Mouse (Mus musculus): ENCODE results near the gene Atp5k. TPM values are rescaled to one million over a fixed set of nuclear protein-coding genes. Genes with fewer than 3 reads are reported as not detected.

Atp5k gene
- polyA plus RNA-seq, 1 experiment from 2014 or later = 446 TPM

DNA sequence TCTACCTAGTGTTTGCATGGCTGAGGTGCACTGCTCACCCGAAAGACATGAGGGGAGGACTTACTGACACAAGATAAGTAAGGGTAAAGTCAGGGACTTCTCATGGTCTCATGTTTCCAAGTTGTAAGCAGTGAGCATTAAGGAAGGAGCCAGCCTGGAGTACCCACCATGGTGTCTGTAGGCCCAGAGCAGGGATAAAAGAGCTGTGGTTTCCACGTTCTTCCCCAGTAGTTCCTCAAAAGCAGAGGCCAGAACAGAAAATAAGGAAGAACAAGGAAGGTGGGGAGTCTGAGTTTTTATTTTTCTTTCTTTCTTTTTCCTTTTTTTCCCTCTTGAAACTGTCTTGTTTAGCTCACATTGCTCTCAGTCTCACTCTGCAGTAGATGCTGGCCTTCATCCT is 19.5 kb downstream of the Atp5k start:
- WGBS = 75% methylated on average over 2 of the region's 2 CpGs
- H3K27ac ChIP-seq = no peak overlapping the region
- H3K36me3 ChIP-seq = no peaks in the 10 kb centered on the region
- ATAC-seq (replicated peaks; ENCODE audit: low FRiP score) = no peak
- no peaks in the 10 kb centered on the region for H3K27me3 ChIP-seq
- no peak overlapping the region for H3K4me3 ChIP-seq (replicated peaks)
- H3K9ac ChIP-seq = no peak overlapping the region
- H3K9me3 ChIP-seq (replicated peaks) = no peaks in the 10 kb centered on the region
- no peak overlapping the region for H3K4me2 ChIP-seq
- H3K4me1 ChIP-seq = no peaks in the 10 kb centered on the region

DNA sequence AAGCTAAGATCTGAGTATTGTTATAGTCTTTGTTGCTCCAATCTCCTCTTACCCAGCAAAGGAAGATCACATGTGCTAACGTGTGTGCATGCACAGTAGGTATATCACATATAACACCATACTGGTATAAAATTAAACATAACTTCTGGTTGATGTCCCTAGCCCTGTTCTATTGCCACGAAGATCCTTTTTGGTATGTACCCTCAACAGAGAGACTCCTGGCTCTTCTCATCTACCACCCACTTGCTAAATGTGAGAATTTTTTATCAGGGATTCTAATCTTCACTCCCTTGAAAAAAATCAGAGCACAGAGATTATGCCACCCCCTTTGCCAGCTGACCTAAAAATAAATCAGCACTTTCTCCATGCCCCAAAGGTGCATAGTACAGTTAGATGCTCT is 27.3 kb downstream of the Atp5k start:
- no peaks in the 10 kb centered on the region for H3K9me3 ChIP-seq (replicated peaks)
- no peak overlapping the region for H3K4me2 ChIP-seq
- H3K27ac ChIP-seq = no peak overlapping the region
- no peaks in the 10 kb centered on the region for H3K36me3 ChIP-seq
- H3K27me3 ChIP-seq = no peaks in the 10 kb centered on the region
- WGBS = 77% methylated on average over 2 of the region's 2 CpGs
- ATAC-seq (replicated peaks; ENCODE audit: low FRiP score) = no peak
- H3K9ac ChIP-seq = no peak overlapping the region
- no peaks in the 10 kb centered on the region for H3K4me1 ChIP-seq
- no peak overlapping the region for H3K4me3 ChIP-seq (replicated peaks)

DNA sequence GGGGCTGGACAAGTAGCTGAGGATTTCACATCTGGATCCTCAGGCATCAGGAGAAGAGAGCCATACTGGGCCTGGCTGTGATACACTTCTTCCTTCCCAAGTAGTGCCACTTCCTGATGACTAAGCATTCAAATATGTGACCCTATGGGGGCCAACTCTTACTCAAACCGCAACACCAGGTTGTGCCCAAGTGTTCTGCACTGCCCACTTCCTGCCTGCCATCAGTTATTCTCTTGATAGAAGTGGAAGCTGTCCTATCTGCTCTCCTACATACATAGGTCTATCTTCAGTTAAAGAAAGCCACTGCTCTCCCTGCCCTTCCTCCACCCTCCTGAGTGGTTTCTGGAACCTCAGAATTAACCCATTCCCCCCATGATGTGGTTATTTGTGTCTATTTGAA is 28.8 kb downstream of the Atp5k start:
- H3K4me2 ChIP-seq = no peak overlapping the region
- 61% methylated on average over 1 of the region's 1 CpGs for WGBS
- H3K4me3 ChIP-seq (replicated peaks) = no peak overlapping the region
- H3K27ac ChIP-seq = no peak overlapping the region
- H3K9me3 ChIP-seq (replicated peaks) = no peaks in the 10 kb centered on the region
- no peaks in the 10 kb centered on the region for H3K27me3 ChIP-seq
- H3K4me1 ChIP-seq = no peaks in the 10 kb centered on the region
- H3K36me3 ChIP-seq = no peaks in the 10 kb centered on the region
- no peak overlapping the region for H3K9ac ChIP-seq
- no peak for ATAC-seq (replicated peaks; ENCODE audit: low FRiP score)

- H3K27ac ChIP-seq = no peak overlapping the region
- no peak overlapping the region for H3K4me3 ChIP-seq (replicated peaks)
- no peak for ATAC-seq (replicated peaks; ENCODE audit: low FRiP score)
- H3K4me2 ChIP-seq = no peak overlapping the region
- H3K9me3 ChIP-seq (replicated peaks) = no peaks in the 10 kb centered on the region
- H3K36me3 ChIP-seq = no peaks in the 10 kb centered on the region
- 76% methylated on average over 4 of the region's 4 CpGs for WGBS
- H3K4me1 ChIP-seq = no peaks in the 10 kb centered on the region
- H3K9ac ChIP-seq = no peak overlapping the region
- H3K27me3 ChIP-seq = no peaks in the 10 kb centered on the region
Observed at GRCm38 (mm10) chr5:108403453-108403852, 30.8 kb downstream of the Atp5k start.

- H3K9me3 ChIP-seq (replicated peaks) = no peaks in the 10 kb centered on the region
- no peaks in the 10 kb centered on the region; the same call in 1 of the 2 replicates for H3K27me3 ChIP-seq
- ATAC-seq (replicated peaks; ENCODE audit: low FRiP score) = no peak
- no peaks in the 10 kb centered on the region for H3K4me1 ChIP-seq
- WGBS = 70% methylated on average over 3 of the region's 3 CpGs
- H3K27ac ChIP-seq = no peak overlapping the region
- H3K36me3 ChIP-seq = no peaks in the 10 kb centered on the region
- no peak overlapping the region for H3K9ac ChIP-seq
- no peak overlapping the region for H3K4me3 ChIP-seq (replicated peaks)
- no peak overlapping the region for H3K4me2 ChIP-seq
Observed at GRCm38 (mm10) chr5:108389744-108390143, 44.5 kb downstream of the Atp5k start.

GRCm38 (mm10) chr5:108388201-108388600 is 46.0 kb downstream of the Atp5k start, which contains the start of gene Pde6b:
Gene Pde6b (plus strand): TSS chr5:108388391.
- ATAC-seq (replicated peaks; ENCODE audit: low FRiP score) = no peak
- H3K27ac ChIP-seq = no peak within 1 kb of the TSS
- no peaks in the 10 kb centered on the region for H3K4me1 ChIP-seq
- no peaks in the 10 kb centered on the region for H3K9me3 ChIP-seq (replicated peaks)
- H3K4me3 ChIP-seq (replicated peaks) = no peak within 1 kb of the TSS
- H3K27me3 ChIP-seq = no peaks in the 10 kb centered on the region; the same call in 1 of the 2 replicates
- H3K36me3 ChIP-seq = no peaks in the 10 kb centered on the region
- WGBS = 79% methylated on average over 7 of the region's 7 CpGs
- H3K4me2 ChIP-seq = no peak within 1 kb of the TSS
- no peak within 1 kb of the TSS for H3K9ac ChIP-seq

DNA sequence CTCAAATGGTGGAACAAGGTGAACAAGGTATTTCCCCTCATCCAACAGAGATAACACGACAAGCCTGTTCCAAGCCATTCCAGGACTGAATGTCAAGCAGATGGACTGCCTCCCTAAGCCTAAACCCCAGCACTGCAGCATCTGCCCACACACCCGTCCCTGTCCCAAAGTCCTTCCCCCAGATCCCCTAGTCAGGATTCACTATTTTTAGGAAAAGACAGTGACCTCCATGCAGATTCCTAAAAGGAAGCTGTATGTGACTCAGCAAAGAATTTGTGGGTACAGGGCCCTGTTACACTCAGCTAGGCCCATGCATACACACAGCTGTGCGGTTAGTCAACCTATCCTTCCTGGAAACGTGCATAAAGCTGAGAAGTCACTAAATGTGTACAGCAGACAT is 47.8 kb downstream of the Atp5k start:
- H3K4me2 ChIP-seq = no peak overlapping the region
- no peak for ATAC-seq (replicated peaks; ENCODE audit: low FRiP score)
- no peaks in the 10 kb centered on the region for H3K9me3 ChIP-seq (replicated peaks)
- H3K27me3 ChIP-seq = no peaks in the 10 kb centered on the region; the same call in 1 of the 2 replicates
- no peak overlapping the region for H3K9ac ChIP-seq
- H3K27ac ChIP-seq = no peak overlapping the region
- H3K4me1 ChIP-seq = no peaks in the 10 kb centered on the region
- no peak overlapping the region for H3K4me3 ChIP-seq (replicated peaks)
- 68% methylated on average over 4 of the region's 4 CpGs for WGBS
- H3K36me3 ChIP-seq = no peaks in the 10 kb centered on the region

GRCm38 (mm10) chr5:108385632-108386031 is 48.6 kb downstream of the Atp5k start:
- 88% methylated on average over 2 of the region's 2 CpGs for WGBS
- ATAC-seq (replicated peaks; ENCODE audit: low FRiP score) = no peak
- H3K36me3 ChIP-seq = no peaks in the 10 kb centered on the region
- H3K27me3 ChIP-seq = no peaks in the 10 kb centered on the region; the same call in 1 of the 2 replicates
- H3K27ac ChIP-seq = no peak overlapping the region
- H3K9me3 ChIP-seq (replicated peaks) = no peaks in the 10 kb centered on the region
- H3K4me1 ChIP-seq = no peaks in the 10 kb centered on the region
- H3K9ac ChIP-seq = no peak overlapping the region
- no peak overlapping the region for H3K4me2 ChIP-seq
- H3K4me3 ChIP-seq (replicated peaks) = no peak overlapping the region

Other genes starting within 250 kb of the Atp5k start
- 45.8 and 49.3 TPM in 2 replicates for gene Dr1, start 165.6 kb downstream of the Atp5k start, polyA plus RNA-seq (2015; fragmentation: Nextera tagmentation; extraction: Ambion mirVana)
- gene Pigg, start 121.8 kb downstream of the Atp5k start, polyA plus RNA-seq (2015; fragmentation: Nextera tagmentation; extraction: Ambion mirVana) = 6.7 and 7.5 TPM in 2 replicates
- 0.09 TPM in 1 of 2 replicates, not detected in the other for gene Gm42517, start 66.5 kb downstream of the Atp5k start, polyA plus RNA-seq (2015; fragmentation: Nextera tagmentation; extraction: Ambion mirVana)
- gene Pde6b, start 46.1 kb downstream of the Atp5k start, polyA plus RNA-seq (2015; fragmentation: Nextera tagmentation; extraction: Ambion mirVana) = 0.31 and 0.34 TPM in 2 replicates
- gene Mfsd7a, start 14.4 kb upstream of the Atp5k start, polyA plus RNA-seq (2015; fragmentation: Nextera tagmentation; extraction: Ambion mirVana) = 0.58 and 0.70 TPM in 2 replicates
- 19.0 and 21.4 TPM in 2 replicates for gene Pcgf3, start 26.8 kb upstream of the Atp5k start, polyA plus RNA-seq (2015; fragmentation: Nextera tagmentation; extraction: Ambion mirVana)
- gene Cplx1, start 115.6 kb upstream of the Atp5k start, polyA plus RNA-seq (2015; fragmentation: Nextera tagmentation; extraction: Ambion mirVana) = 1.1 and 2.2 TPM in 2 replicates
- 53.2 and 53.3 TPM in 2 replicates for gene Gak, start 195.3 kb upstream of the Atp5k start, polyA plus RNA-seq (2015; fragmentation: Nextera tagmentation; extraction: Ambion mirVana)
- gene Tmem175, start 195.3 kb upstream of the Atp5k start, polyA plus RNA-seq (2015; fragmentation: Nextera tagmentation; extraction: Ambion mirVana) = 25.5 and 28.1 TPM in 2 replicates
- 10.2 and 11.1 TPM in 2 replicates for gene Idua, start 225.9 kb upstream of the Atp5k start, polyA plus RNA-seq (2015; fragmentation: Nextera tagmentation; extraction: Ambion mirVana)
- 10.3 and 12.6 TPM in 2 replicates for gene Dgkq, start 235.2 kb upstream of the Atp5k start, polyA plus RNA-seq (2015; fragmentation: Nextera tagmentation; extraction: Ambion mirVana)
- 4.3 and 4.9 TPM in 2 replicates for gene Slc26a1, start 241.1 kb upstream of the Atp5k start, polyA plus RNA-seq (2015; fragmentation: Nextera tagmentation; extraction: Ambion mirVana)

Measured in kidney, embryonic 15.5 days (tissue).